Mouse (Mus musculus) embryonic fibroblast, embryonic 13.5 days (primary cell): ENCODE data around the gene Chit1. TPM values are rescaled to one million over a fixed set of nuclear protein-coding genes. Genes with fewer than 3 reads are reported as not detected.

Experiments used
- H3K27ac ChIP-seq: 2 replicates; pipeline ENCODE4 v1.5.1; 2012; ENCODE audit warnings: low read length, control low read depth, inconsistent platforms; ENCODE audit not compliant: insufficient read depth
- H3K4me1 ChIP-seq: 2 replicates; pipeline ENCODE4 v1.6.1; 2011; ENCODE audit warnings: low read length; ENCODE audit not compliant: control insufficient read depth, insufficient read depth
- H3K4me3 ChIP-seq: 2 replicates; pipeline ENCODE4 v1.5.1; 2011; ENCODE audit warnings: mild to moderate bottlenecking, control low read depth, low read length; ENCODE audit not compliant: insufficient read depth
- CTCF ChIP-seq: IDR thresholded peaks from 2 replicates; pipeline ENCODE4 v1.5.1; 2011; ENCODE audit warnings: mild to moderate bottlenecking, control low read depth, low read length, moderate library complexity, borderline replicate concordance; ENCODE audit not compliant: insufficient read depth
- POLR2A ChIP-seq: IDR thresholded peaks from 2 replicates; pipeline ENCODE4 v1.6.1; 2011; ENCODE audit warnings: low read depth, mild to moderate bottlenecking, control low read depth, low read length, moderate library complexity
- polyA plus RNA-seq: library from polyadenylated mRNA; stranded (reverse); fragments of >200 nt; gene quantifications from 2 replicates; pipeline ENCODE4 v1.2.4, GENCODE M21; 2011; ENCODE audit warnings: low read depth; ENCODE audit not compliant: missing spikeins, insufficient read length

Gene Chit1
- polyA plus RNA-seq, 1 experiment, result not detected

- Histone ChIP-seq H3K27ac (peak overlapping the region; percentile 88), H3K4me1 (peaks cover 6% of the 10 kb centered on the region; the same call in 1 of the 2 replicates), H3K4me3 (no peak overlapping the region)
- TF ChIP-seq POLR2A (no peak; the same call in 1 of the 2 replicates), CTCF (no peak)
Observed at GRCm38 (mm10) chr1:134079477-134080163, 31.4 kb upstream of the Chit1 start.

GRCm38 (mm10) chr1:134080406-134080805 lies 30.6 kb upstream of the Chit1 start:
- Histone ChIP-seq H3K4me1 (peaks cover 6% of the 10 kb centered on the region; the same call in 1 of the 2 replicates), H3K27ac (peak overlapping the region; percentile 88; the same call in 1 of the 2 replicates)
- TF ChIP-seq POLR2A (no peak), CTCF (no peak)

GRCm38 (mm10) chr1:134080881-134081450 lies 30.1 kb upstream of the Chit1 start:
- H3K4me1 ChIP-seq, result peaks cover 4% of the 10 kb centered on the region; the same call in 1 of the 2 replicates
- H3K4me3 ChIP-seq, result no peak overlapping the region
- TF ChIP-seq POLR2A (no peak), CTCF (no peak)
- no peak overlapping the region for H3K27ac ChIP-seq

More at GRCm38 (mm10) chr1:134080406-134080805, 30.6 kb upstream of the Chit1 start:
- no peak overlapping the region for H3K4me3 ChIP-seq

DNA sequence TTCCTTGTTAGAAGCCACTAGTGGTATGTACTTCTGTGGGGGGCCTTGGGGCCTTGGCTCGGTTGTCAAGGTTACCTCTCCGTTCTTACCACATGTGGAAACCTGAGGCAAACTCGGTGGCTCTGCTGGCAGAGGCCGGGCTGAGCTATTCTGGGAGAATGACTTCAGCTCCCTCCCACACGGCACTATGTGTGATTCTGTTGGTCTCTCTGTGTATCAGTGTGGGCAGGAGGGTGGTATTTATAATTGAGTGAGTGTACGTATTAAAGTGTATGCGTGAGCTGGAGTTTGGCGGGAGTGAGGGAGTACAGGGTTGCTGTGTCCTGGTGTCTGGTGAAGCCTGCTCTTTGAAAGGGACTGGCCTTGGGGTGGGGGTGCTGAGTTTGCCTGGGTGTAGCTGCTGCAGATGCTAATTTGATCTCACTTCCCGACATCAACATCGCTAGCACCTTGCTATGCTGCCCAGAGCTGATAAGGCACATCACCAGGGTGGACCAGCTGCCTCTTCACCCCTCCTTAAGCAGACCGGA lies 28.0 kb upstream of the Chit1 start:
- no peak for TF ChIP-seq CTCF
- no peak for TF ChIP-seq POLR2A
- Histone ChIP-seq H3K4me3 (no peak overlapping the region), H3K27ac (peak overlapping the region; percentile 17; the same call in 1 of the 2 replicates), H3K4me1 (no peaks in the 10 kb centered on the region; the same call in 1 of the 2 replicates)

DNA sequence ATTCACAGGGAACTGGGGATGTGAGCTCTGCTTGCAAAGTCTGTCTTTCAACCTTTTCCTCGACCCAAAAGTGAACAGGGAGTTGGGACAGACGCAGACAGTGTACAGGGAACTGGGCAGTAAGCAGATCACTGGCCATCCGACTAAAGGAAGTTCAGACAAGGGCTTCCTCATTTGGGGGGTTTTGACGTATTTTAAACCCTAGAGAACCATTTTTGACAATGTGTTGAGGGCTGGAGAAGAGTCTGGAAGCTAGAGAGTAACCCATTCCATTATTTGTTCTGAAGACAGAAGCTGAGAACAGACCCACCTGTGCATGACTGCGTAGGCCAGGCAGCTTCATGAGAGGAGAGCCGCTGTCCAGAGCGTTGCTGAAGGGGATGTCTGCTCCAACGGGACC lies 27.4 kb upstream of the Chit1 start:
- H3K4me3 ChIP-seq, result no peak overlapping the region
- TF ChIP-seq POLR2A, result no peak
- TF ChIP-seq CTCF, result no peak
- H3K27ac ChIP-seq, result 0 out of 2 replicates have a peak overlapping the region, but pooled peaks have one; percentile 6
- no peaks in the 10 kb centered on the region; the same call in 1 of the 2 replicates for H3K4me1 ChIP-seq

DNA sequence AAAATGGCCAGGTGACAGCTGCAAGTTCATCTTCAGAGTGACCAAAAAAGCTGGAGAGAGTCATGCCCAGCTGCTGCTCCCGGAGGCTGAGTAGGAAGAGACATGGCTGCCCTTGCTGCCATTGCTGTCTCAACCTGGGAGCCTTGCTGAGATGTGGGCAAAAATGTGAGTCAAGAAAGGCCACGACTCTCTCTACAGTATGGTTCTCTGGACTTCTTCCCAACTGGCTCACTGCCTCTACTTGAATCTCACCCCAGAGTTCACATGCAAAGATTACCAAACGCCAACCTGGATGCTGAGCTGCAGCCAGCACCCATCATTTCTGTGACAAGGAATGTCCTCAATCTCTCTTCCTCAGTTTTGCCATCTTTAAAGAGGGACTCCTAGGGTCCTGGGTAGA lies 26.9 kb upstream of the Chit1 start:
- TF ChIP-seq CTCF (no peak), POLR2A (no peak)

DNA sequence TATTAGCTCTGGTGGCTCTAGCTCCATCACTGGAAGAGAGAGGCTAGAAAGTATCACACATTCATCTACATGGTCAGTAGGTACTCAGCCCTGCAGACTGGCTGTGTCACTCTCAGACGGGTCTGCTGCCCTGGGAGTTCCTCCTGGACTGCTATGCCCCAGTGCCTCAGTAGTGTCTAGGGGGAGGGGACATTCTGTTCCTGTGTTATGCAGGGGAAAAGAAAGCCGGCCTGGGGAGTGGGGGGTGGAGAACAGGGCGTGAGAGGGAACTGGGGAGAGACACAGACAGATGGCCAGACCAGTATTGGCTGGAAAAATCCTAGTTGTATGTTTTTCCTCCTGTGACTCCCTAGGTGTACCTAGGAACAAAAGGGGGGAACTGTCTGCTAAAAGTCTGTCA lies 25.0 kb upstream of the Chit1 start:
- H3K4me1 ChIP-seq, result no peaks in the 10 kb centered on the region
- no peak overlapping the region for H3K27ac ChIP-seq
- no peak overlapping the region for H3K4me3 ChIP-seq
- no peak for TF ChIP-seq CTCF
- no peak for TF ChIP-seq POLR2A

More for the DNA sequence above, 26.9 kb upstream of the Chit1 start:
- peak overlapping the region; percentile 59 for H3K27ac ChIP-seq
- no peaks in the 10 kb centered on the region; the same call in 1 of the 2 replicates for H3K4me1 ChIP-seq
- H3K4me3 ChIP-seq, result no peak overlapping the region

DNA sequence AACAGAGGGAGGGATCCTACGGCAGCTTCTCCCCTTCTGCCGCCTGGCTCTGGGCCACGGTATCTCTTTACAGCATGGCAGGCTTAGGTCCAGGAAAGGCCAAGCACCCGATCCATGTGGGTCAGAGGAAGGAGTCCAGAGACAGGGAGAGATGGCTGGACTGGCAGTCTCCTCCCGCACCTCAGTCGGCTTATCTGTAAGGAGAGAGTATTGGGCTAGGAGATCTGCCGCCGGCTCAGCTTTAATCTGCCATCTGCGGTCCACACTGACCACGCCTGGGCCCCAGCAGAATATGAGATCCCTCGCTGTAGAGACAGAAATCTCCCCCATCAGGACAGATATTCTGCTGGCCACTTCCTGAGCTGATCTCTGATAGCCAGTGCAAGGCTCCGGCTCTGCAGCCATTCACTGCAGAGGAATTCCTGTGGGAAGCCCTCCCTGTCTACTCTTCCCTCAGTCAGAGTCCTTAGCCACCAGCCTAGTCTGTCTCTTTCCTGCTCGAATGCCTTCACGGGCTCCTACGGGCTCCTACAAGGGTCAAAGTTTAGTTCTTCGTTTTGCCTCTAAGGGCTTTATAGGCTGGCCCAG lies 24.1 kb upstream of the Chit1 start:
- Histone ChIP-seq H3K4me3 (no peak overlapping the region), H3K27ac (no peak overlapping the region), H3K4me1 (peaks cover 2% of the 10 kb centered on the region; the same call in 1 of the 2 replicates)
- TF ChIP-seq POLR2A, result no peak
- TF ChIP-seq CTCF, result no peak

GRCm38 (mm10) chr1:134089074-134089473 lies 22.0 kb upstream of the Chit1 start:
- H3K4me1 ChIP-seq, result peaks cover 19% of the 10 kb centered on the region
- no peak overlapping the region for H3K27ac ChIP-seq
- H3K4me3 ChIP-seq, result no peak overlapping the region
- TF ChIP-seq CTCF (no peak), POLR2A (no peak)

DNA sequence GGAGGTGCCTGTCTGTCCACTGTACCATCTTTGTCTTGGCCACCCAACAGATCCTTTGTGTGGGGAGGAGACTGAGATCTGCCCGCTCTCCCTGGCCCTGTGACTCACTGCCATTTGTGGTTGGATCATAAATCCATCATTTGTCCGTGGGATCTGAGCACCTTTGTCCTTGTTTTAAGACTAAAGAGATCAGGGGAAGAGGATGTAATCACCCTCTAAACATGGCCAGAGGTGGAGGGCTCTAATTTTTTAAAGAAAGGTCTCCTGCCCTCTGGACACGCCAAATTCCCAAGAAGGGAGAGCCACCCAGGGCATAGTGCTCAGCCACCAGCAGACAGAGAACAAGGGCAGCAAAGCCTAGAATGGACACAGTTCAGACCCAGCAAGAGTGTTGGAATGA lies 19.2 kb upstream of the Chit1 start:
- H3K27ac ChIP-seq, result no peak overlapping the region
- no peak overlapping the region for H3K4me3 ChIP-seq
- TF ChIP-seq CTCF, result no peak
- no peak for TF ChIP-seq POLR2A
- H3K4me1 ChIP-seq, result peaks cover 28% of the 10 kb centered on the region
